ENCODE assay signal across 1 mouse cellular context in genomic region chr2:156882431-156883001, GRCm38 (mm10).
TF ChIP-seq lines count a peak whose summit lies in the region.

No protein-coding gene starts in this region.

TF ChIP-seq in MEL, 35 proteins besides CTCF, POLR2A, EP300 and RAD21:
- TF ChIP-seq MYC (IDR thresholded peaks at IDR 0.05; ENCODE audit: low read depth, low read length) (no peak), TCF12 (IDR thresholded peaks at IDR 0.05; ENCODE audit: low read depth, low read length) (peak; percentile 50), MXI1 (IDR thresholded peaks at IDR 0.05; ENCODE audit: low read depth, low read length) (peak; percentile 39), SIN3A (IDR thresholded peaks at IDR 0.05; ENCODE audit: low read length) (peak; percentile 56), GABPA (IDR thresholded peaks at IDR 0.05; ENCODE audit: low read depth, low read length) (no peak), TBP (IDR thresholded peaks at IDR 0.05; ENCODE audit: low read depth, low read length) (0 out of 2 replicates have a peak, but pooled peaks have one; percentile 20), JUND (IDR thresholded peaks at IDR 0.05; ENCODE audit: low read depth, low read length) (no peak), TAL1 (IDR thresholded peaks at IDR 0.05; ENCODE audit: low read length) (peak; percentile 27; the same call in 1 of the 2 replicates), MAZ (IDR thresholded peaks at IDR 0.05; ENCODE audit: low read depth, low read length) (0 out of 2 replicates have a peak, but pooled peaks have one; percentile 22), NRF1 (IDR thresholded peaks at IDR 0.05; ENCODE audit: insufficient read depth, low read depth, low read length, poor library complexity, severe bottlenecking) (peak; percentile 64), GATA1 (IDR thresholded peaks at IDR 0.05; ENCODE audit: low read depth, low read length) (peak; percentile 75), USF1 (IDR thresholded peaks at IDR 0.05; ENCODE audit: low read depth, low read length) (no peak), ZMIZ1 (IDR thresholded peaks at IDR 0.05; ENCODE audit: low read depth, low read length) (no peak)
TF ChIP-seq in MEL: peak in this region for 8.
